Mouse (Mus musculus) MEL (cell line): Measurements from ENCODE around the gene Snd1. TPM values are rescaled to one million over a fixed set of nuclear protein-coding genes. Genes with fewer than 3 reads are reported as not detected.
"Not testable (repeated sequence)": the region's sequence is repeated elsewhere in the genome, so short reads cannot be mapped to it uniquely, and the experiment has no call there.

Source experiments
- DNase-seq: peaks from one replicate; pipeline ENCODE4 v3.0.0; 2011; ENCODE audit warnings: low read depth, low spot score
- H3K27ac ChIP-seq: 2 replicates; pipeline ENCODE4 v1.5.1; 2012; ENCODE audit warnings: low read depth, mild to moderate bottlenecking, control low read depth, low read length, moderate library complexity; ENCODE audit not compliant: control insufficient read depth
- H3K27me3 ChIP-seq, 2 experiments: fragments of 150-350 bp in 1 of 2; sonication (generic) in 1 of 2; 2 replicates each; pipeline ENCODE4 v1.6.1; 2012; ENCODE audit warnings: low read length in 2 of 2, mild to moderate bottlenecking in 2 of 2, improper control_type of control experiment in 1 of 2, moderate library complexity in 1 of 2; ENCODE audit not compliant: insufficient read depth in 2 of 2, control insufficient read depth in 1 of 2
- H3K36me3 ChIP-seq, 2 experiments: 2 replicates each; pipeline ENCODE4 v1.6.1; 2012 to 2014; ENCODE audit warnings: low read length in 2 of 2, improper control_type of control experiment in 1 of 2, inconsistent platforms in 1 of 2, mild to moderate bottlenecking in 1 of 2; ENCODE audit not compliant: insufficient read depth in 2 of 2, control insufficient read depth in 1 of 2
- H3K4me1 ChIP-seq, 2 experiments: fragments of 150-350 bp in 1 of 2; sonication (generic) in 1 of 2; 2 replicates each; pipeline ENCODE4 v1.6.1; 2012; ENCODE audit warnings: low read length in 2 of 2, improper control_type of control experiment in 1 of 2, mild to moderate bottlenecking in 1 of 2; ENCODE audit not compliant: insufficient read depth in 2 of 2, control insufficient read depth in 1 of 2
- H3K4me3 ChIP-seq, 2 experiments: fragments of 150-350 bp in 1 of 2; sonication (generic) in 1 of 2; 2 replicates each; pipeline ENCODE4 v1.5.1; 2012; ENCODE audit warnings: low read depth in 2 of 2, low read length in 2 of 2, mild to moderate bottlenecking in 2 of 2, moderate library complexity in 2 of 2, control low read depth in 1 of 2, improper control_type of control experiment in 1 of 2; ENCODE audit not compliant: control insufficient read depth in 1 of 2, insufficient read depth in 1 of 2
- H3K79me2 ChIP-seq: 2 replicates; pipeline ENCODE4 v1.6.1; 2012; ENCODE audit warnings: mild to moderate bottlenecking, low read length, moderate library complexity; ENCODE audit not compliant: control insufficient read depth, poor library complexity, insufficient read depth
- H3K9ac ChIP-seq: 2 replicates; pipeline ENCODE4 v1.6.1; 2012; ENCODE audit warnings: low read depth, mild to moderate bottlenecking, control low read depth, low read length, moderate library complexity; ENCODE audit not compliant: control insufficient read depth, poor library complexity, severe bottlenecking
- H3K9me3 ChIP-seq: fragments of 150-350 bp; sonication (generic); replicated peaks from 2 replicates; pipeline ENCODE4 v1.6.1; 2012; ENCODE audit warnings: mild to moderate bottlenecking, low read length, improper control_type of control experiment, moderate library complexity; ENCODE audit not compliant: insufficient read depth
- CHD2 ChIP-seq: IDR thresholded peaks from 2 replicates; pipeline ENCODE4 v1.6.1; 2011; ENCODE audit warnings: low read length, improper control_type of control experiment
- CTCF ChIP-seq, 3 experiments: IDR thresholded peaks in 2 of 3; conservative IDR thresholded peaks in 1 of 3; 2 replicates each; pipeline ENCODE4 v1.5.1; 2011 to 2012; ENCODE audit warnings: low read length in 3 of 3, low read depth in 2 of 3, mild to moderate bottlenecking in 2 of 3, improper control_type of control experiment in 1 of 3, inconsistent platforms in 1 of 3, mixed read lengths in 1 of 3, moderate library complexity in 1 of 3; ENCODE audit not compliant: control insufficient read depth in 1 of 3, insufficient read depth in 1 of 3, poor library complexity in 1 of 3, severe bottlenecking in 1 of 3
- EP300 ChIP-seq, 2 experiments: IDR thresholded peaks; 2 replicates each; pipeline ENCODE4 v1.6.1; 2011; ENCODE audit warnings: improper control_type of control experiment in 2 of 2, low read length in 2 of 2, low read depth in 1 of 2, mild to moderate bottlenecking in 1 of 2
- GABPA ChIP-seq: IDR thresholded peaks from 2 replicates; pipeline ENCODE4 v1.6.1; 2012; ENCODE audit warnings: low read depth, mild to moderate bottlenecking, inconsistent platforms, low read length, improper control_type of control experiment, moderate library complexity
- KAT2A ChIP-seq: conservative IDR thresholded peaks from 2 replicates; pipeline ENCODE4 v1.6.1; 2012; ENCODE audit warnings: low read depth, low read length, improper control_type of control experiment, inconsistent platforms
- MAX ChIP-seq: IDR thresholded peaks from 2 replicates; pipeline ENCODE4 v1.6.1; 2011; ENCODE audit warnings: low read length, improper control_type of control experiment
- MEF2A ChIP-seq: IDR thresholded peaks from 2 replicates; pipeline ENCODE4 v1.6.1; 2014; ENCODE audit warnings: low read depth, mild to moderate bottlenecking, inconsistent platforms, low read length, improper control_type of control experiment; ENCODE audit not compliant: poor library complexity, insufficient replicate concordance, severe bottlenecking; ENCODE audit errors: extremely low read depth
- MYB ChIP-seq: IDR thresholded peaks from 2 replicates; pipeline ENCODE4 v1.6.1; 2011; ENCODE audit warnings: mild to moderate bottlenecking, low read depth, low read length, improper control_type of control experiment
- NELFE ChIP-seq: IDR thresholded peaks from 2 replicates; pipeline ENCODE4 v1.6.1; 2011; ENCODE audit warnings: low read depth, low read length, improper control_type of control experiment
- NRF1 ChIP-seq: IDR thresholded peaks from 2 replicates; pipeline ENCODE4 v1.6.1; 2014; ENCODE audit warnings: low read depth, mild to moderate bottlenecking, inconsistent platforms, low read length, improper control_type of control experiment, moderate library complexity; ENCODE audit not compliant: poor library complexity, insufficient read depth, severe bottlenecking
- POLR2AphosphoS5 ChIP-seq: IDR thresholded peaks from 2 replicates; pipeline ENCODE4 v1.6.1; 2012; ENCODE audit warnings: low read depth, borderline replicate concordance, mild to moderate bottlenecking, inconsistent platforms, low read length, moderate library complexity, mixed read lengths
- USF1 ChIP-seq: IDR thresholded peaks from 2 replicates; pipeline ENCODE4 v1.6.1; 2014; ENCODE audit warnings: low read depth, mild to moderate bottlenecking, inconsistent platforms, low read length, improper control_type of control experiment, moderate library complexity
- ZC3H11A ChIP-seq: IDR thresholded peaks from 2 replicates; pipeline ENCODE4 v1.6.1; 2012; ENCODE audit warnings: low read depth, mild to moderate bottlenecking, inconsistent platforms, low read length, improper control_type of control experiment
- ZKSCAN1 ChIP-seq: IDR thresholded peaks from 2 replicates; pipeline ENCODE4 v1.6.1; 2012; ENCODE audit warnings: low read depth, mild to moderate bottlenecking, inconsistent platforms, low read length, improper control_type of control experiment, moderate library complexity
- ZNF384 ChIP-seq: IDR thresholded peaks from 2 replicates; pipeline ENCODE4 v1.6.1; 2012; ENCODE audit warnings: low read depth, mild to moderate bottlenecking, inconsistent platforms, low read length, improper control_type of control experiment
- polyA plus RNA-seq, 2 experiments: library from polyadenylated mRNA; stranded (reverse) in 1 of 2; unstranded in 1 of 2; fragments of >175 nt in 1 of 2; fragments of >200 nt in 1 of 2; gene quantifications; 2 replicates each; pipeline versions ENCODE4 v1.2.1 to v1.2.4; 2012; ENCODE audit warnings: low replicate concordance in 2 of 2, low read depth in 1 of 2; ENCODE audit not compliant: insufficient read length in 2 of 2, insufficient read depth in 1 of 2, missing spikeins in 1 of 2
- total RNA-seq: library from RNA; depleted of rRNA; stranded (reverse); fragments of 300-350 nt; gene quantifications from 2 replicates; pipeline ENCODE4 v1.2.3, GENCODE M21; 2012

Gene Snd1
- total and polyA plus RNA-seq, 3 experiments: 192 to 280 TPM; not detected in 1

DNA sequence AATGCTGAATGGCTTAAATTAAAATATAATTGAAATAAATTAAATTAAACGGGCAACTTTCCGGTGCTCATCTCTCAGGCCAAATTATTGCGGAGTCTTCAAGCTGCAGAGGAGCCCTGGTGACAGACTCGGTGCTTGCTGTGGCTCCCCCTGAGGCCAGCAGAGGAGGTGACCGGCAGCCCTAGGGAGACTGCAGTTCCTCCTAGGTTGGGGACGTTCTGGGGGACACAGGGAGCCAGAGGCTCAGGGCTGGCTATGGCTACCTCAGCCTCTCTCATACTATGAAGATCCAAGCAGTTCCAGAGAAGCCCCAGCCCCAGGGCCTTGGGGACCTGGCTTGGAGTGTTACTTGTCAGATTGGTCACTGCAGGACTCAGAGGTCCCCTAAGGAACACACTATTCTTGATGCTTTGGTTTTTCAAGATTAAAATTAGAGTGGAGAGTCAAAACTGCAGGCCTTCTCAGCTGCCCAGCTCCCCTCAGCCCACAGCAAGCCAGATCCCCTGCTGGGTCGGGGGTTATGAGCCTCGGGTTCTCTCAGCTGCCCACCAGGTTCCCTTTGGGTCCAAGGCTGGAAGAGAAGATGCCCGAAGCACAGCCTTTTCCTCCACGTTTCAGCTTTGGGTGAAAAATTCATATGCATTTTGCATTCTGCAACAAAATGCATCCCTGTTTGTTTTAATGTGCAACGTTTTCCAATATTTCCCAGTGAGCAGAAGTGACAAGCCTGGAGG, 448.3 kb downstream of the Snd1 start:
- H3K27me3 ChIP-seq: peaks cover 0 to 3% of the 10 kb centered on the region in 2 experiments; a peak in 1 of 4 replicates
- TF ChIP-seq ZKSCAN1 (no peak), ZNF384 (no peak), MYB (no peak), USF1 (no peak), NRF1 (no peak), CTCF (IDR thresholded peaks at IDR 0.05 in 2 of 3, conservative IDR thresholded peaks at IDR 0.05 in 1 of 3; ENCODE audit: control insufficient read depth in 1 of 3, insufficient read depth in 1 of 3, low read depth in 2 of 3, low read length in 3 of 3, poor library complexity in 1 of 3, severe bottlenecking in 1 of 3) (no peak), ZC3H11A (no peak), MEF2A (no peak), MAX (no peak), NELFE (no peak), EP300 (IDR thresholded peaks at IDR 0.05; ENCODE audit: low read depth in 1 of 2, low read length in 2 of 2) (no peak), POLR2AphosphoS5 (no peak), KAT2A (no peak)
- no peaks in the 10 kb centered on the region for H3K36me3 ChIP-seq
- H3K79me2 ChIP-seq: no peaks in the 10 kb centered on the region
- no peak overlapping the region for H3K9ac ChIP-seq
- H3K4me1 ChIP-seq: no peaks in the 10 kb centered on the region
- H3K27ac ChIP-seq: no peak overlapping the region
- no peak for DNase-seq
- H3K4me3 ChIP-seq: no peak overlapping the region
- H3K9me3 ChIP-seq: no peaks in the 10 kb centered on the region

DNA sequence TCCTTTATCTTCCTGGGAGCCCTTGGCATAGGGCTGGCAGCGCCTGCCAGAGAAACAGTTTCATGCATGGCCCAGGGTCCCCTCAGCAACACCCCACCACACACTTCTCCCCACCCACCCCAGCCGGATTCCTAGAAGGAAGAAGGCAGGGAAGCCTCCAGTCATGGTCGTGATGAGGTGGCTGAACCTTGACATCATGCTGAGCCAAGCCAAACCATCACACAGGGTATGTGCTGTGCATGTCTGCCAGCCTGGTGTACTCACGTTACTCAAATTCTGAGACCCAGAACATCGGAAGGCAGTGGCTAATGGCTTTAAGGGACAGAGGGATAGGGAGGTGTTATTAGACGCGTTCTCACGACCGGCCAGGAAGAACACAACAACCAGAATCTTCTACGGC, 448.9 kb downstream of the Snd1 start:
- Histone ChIP-seq H3K4me3 (no peak overlapping the region), H3K9ac (no peak overlapping the region), H3K27ac (no peak overlapping the region), H3K36me3 (no peaks in the 10 kb centered on the region), H3K9me3 (no peaks in the 10 kb centered on the region), H3K4me1 (no peaks in the 10 kb centered on the region), H3K27me3 (peaks cover 0 to 3% of the 10 kb centered on the region in 2 experiments; a peak in 1 of 4 replicates), H3K79me2 (no peaks in the 10 kb centered on the region)
- DNase-seq: no peak
- TF ChIP-seq CHD2: no peak
- no peak for TF ChIP-seq GABPA

DNA sequence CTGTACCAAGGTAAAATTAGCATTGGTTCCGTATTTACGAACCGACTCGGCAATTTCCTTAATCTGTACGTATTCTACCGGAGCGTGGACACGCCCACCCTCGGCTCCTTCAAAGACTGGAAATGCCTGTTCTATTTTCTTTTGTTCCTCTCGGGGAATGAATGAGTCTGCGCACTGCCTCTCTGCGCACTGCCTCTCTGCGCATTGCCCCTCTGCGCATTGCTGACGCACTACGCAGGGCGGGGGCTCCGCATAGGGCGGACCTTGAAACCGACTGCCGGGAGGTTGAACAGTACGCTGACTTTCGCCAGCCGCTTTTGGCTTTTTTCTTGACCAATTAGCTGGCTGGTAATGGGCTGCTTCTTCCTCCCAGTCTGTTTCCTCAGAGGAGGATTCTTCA, 453.0 kb downstream of the Snd1 start:
- not testable (repeated sequence) for H3K27me3 ChIP-seq, H3K9ac ChIP-seq, H3K4me1 ChIP-seq, DNase-seq, H3K79me2 ChIP-seq, H3K4me3 ChIP-seq, H3K27ac ChIP-seq, H3K36me3 ChIP-seq, H3K9me3 ChIP-seq

DNA sequence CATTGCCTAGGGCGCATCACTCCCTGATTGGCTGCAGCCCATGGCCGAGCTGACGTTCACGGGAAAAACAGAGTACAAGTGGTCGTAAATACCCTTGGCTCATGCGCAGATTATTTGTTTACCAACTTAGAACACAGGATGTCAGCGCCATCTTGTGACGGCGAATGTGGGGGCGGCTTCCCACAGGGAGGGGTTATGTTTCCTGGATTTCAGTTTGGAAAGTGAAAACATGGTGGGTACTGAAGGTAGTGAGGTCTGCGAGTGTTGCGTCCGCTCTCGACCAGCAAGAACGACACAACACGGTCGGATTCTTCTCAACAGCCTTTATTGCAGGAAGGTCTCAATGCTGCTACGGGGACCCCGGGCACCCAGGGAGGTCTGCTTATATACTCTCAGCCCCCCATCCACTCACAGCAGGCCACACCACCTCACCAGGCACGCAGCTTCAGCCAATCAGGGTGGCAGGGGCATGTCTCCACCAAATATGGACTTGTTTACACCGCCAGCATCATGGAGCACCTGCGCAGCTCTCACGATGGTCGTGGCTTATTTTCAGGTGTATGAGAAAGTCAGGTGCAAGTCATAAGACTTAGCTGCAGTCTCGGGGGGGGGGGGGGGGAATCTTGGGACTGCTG, 454.3 kb downstream of the Snd1 start:
- not testable (repeated sequence) for H3K27me3 ChIP-seq, H3K4me3 ChIP-seq, H3K9me3 ChIP-seq, H3K9ac ChIP-seq, H3K36me3 ChIP-seq, DNase-seq, H3K79me2 ChIP-seq, H3K27ac ChIP-seq, H3K4me1 ChIP-seq
